10 mouse cellular contexts compared by ENCODE assay signal in the genomic region with DNA sequence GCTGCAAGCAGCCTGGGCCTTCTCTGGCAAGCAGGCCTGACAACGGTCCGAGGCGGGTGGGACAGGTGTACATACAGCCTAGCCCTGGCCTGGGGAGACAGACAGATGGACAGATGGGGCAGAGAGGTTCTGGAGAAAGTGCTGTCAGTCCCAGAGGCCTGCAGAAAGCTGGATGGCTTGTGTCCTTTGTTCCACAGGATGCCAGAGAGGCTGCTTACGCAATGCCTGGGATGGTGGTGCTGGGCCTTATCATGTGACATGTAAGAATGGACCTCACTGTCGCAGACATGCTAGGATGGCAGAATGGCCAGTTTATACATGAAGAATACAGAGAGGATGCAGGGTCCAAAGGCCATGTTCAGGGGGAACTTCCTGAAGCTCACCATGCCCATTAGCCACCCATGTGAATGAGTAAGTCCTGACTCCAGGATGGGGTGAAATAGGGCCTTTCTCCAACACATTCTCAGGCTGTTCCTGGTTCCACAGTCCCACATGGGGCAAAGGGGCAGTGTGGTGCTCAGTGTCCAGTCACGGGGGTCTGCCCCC. TPM values are rescaled to one million over a fixed set of nuclear protein-coding genes. Genes with fewer than 3 reads are reported as not detected.
A peak's percentile ranks its signal among the peaks of the same experiment; 100 is the strongest.
DNase-seq lines count a peak whose midpoint lies in the region; ATAC-seq lines count a peak whose summit lies in the region.
"Had no signal": no experiment of that assay in that cellular context is flagged by ENCODE, and none has a peak within 500 bp of the region (broad histone marks: within the 10 kb centered on the region; RNA-seq: fewer than 3 reads in every experiment).

No protein-coding gene starts in this region.

- H3K27me3 ChIP-seq in neural tube, embryonic 13.5 days: no peaks in the 10 kb centered on the region
- H3K27me3 ChIP-seq: megakaryocyte, embryonic 14.5 days had no signal

- WGBS in neural tube, embryonic 13.5 days: 74% methylated on average over 6 of the region's 6 CpGs

- peaks cover 70% of the 10 kb centered on the region for H3K4me1 ChIP-seq in neural tube, embryonic 13.5 days (replicated peaks)

- no peaks in the 10 kb centered on the region for H3K9me3 ChIP-seq in neural tube, embryonic 13.5 days
- H3K9me3 ChIP-seq: megakaryocyte, embryonic 14.5 days had no signal

- peak overlapping the region; percentile 71 for H3K27ac ChIP-seq in neural tube, embryonic 13.5 days (replicated peaks)

- H3K4me3 ChIP-seq in neural tube, embryonic 13.5 days: no peak overlapping the region

- no peak overlapping the region for H3K4me2 ChIP-seq in neural tube, embryonic 13.5 days

- DNase-seq in gastrocnemius, adult 18-20 months (ENCODE audit: low spot score): peak; percentile 34
- no peak for DNase-seq in gastrocnemius, postnatal 25 days
- DNase-seq in layer of hippocampus, adult 9-11 months: peak; percentile 74
- DNase-seq in layer of hippocampus, postnatal 25 days (ENCODE audit: extremely low spot score in 1 of 2, low spot score in 1 of 2): no peak
- peak; percentile 51 for DNase-seq in kidney, postnatal 14 days
- DNase-seq in frontal cortex, postnatal 36 days (ENCODE audit: low spot score in 2 of 2): no peak
- DNase-seq in lung, postnatal 10 days: no peak

- peak overlapping the region; percentile 60 for H3K9ac ChIP-seq in neural tube, embryonic 13.5 days

- H3K36me3 ChIP-seq in neural tube, embryonic 13.5 days: peaks cover 12% of the 10 kb centered on the region; the same call in 1 of the 2 replicates

- 0 out of 2 replicates have a peak, but pooled peaks have one; percentile 11 for ATAC-seq in neural tube, embryonic 13.5 days (ENCODE audit: low read depth)

RNA-seq across cellular contexts. Expression of a gene that starts 4.9 kb away (rescaled TPM):
- total RNA-seq in gastrocnemius, adult 18-20 months (2021): 1 to 10 TPM; 2.7 to 2.8 TPM
- total RNA-seq in gastrocnemius, postnatal 25 days (2021): 1 to 10 TPM; 2.4 to 3.4 TPM
- 10 to 100 TPM; 16.6 to 17.1 TPM for total RNA-seq in layer of hippocampus, postnatal 25 days (2021)
- 11.8 and 12.9 TPM in 2 replicates for polyA plus RNA-seq in neural tube, embryonic 13.5 days (2015; fragmentation: Nextera tagmentation; extraction: Ambion mirVana)

RNA-seq across cellular contexts. Expression of a gene that starts 51.5 kb away (rescaled TPM):
- 1 to 10 TPM; 1.3 to 2.7 TPM for total RNA-seq in gastrocnemius, adult 18-20 months (2021)
- 1 to 10 TPM; 2.2 to 3.8 TPM for total RNA-seq in gastrocnemius, postnatal 25 days (2021)
- total RNA-seq in layer of hippocampus, postnatal 25 days (2021): 1 to 10 TPM; 2.1 to 3.6 TPM
- 1.3 and 1.4 TPM in 2 replicates for polyA plus RNA-seq in neural tube, embryonic 13.5 days (2015; fragmentation: Nextera tagmentation; extraction: Ambion mirVana)
- total RNA-seq: common myeloid progenitor, adult 5-6 weeks had no signal

Comparison
In these comparisons a context has a peak if more than half of its experiments do, and no peak if none do; other contexts are left out.
1. DNase-seq: peak in gastrocnemius, adult 18-20 months (single experiment), layer of hippocampus, adult 9-11 months (single experiment) and kidney, postnatal 14 days (single experiment); none in gastrocnemius, postnatal 25 days (single experiment), layer of hippocampus, postnatal 25 days (0 of 2), frontal cortex, postnatal 36 days (0 of 2) and lung, postnatal 10 days (single experiment).
2. RNA of a gene that starts 4.9 kb away (total RNA-seq): 16.6 to 17.1 TPM in layer of hippocampus, postnatal 25 days; 2.4 to 3.4 TPM in gastrocnemius, postnatal 25 days and 2.7 to 2.8 TPM in gastrocnemius, adult 18-20 months; every median in the first group is over 4 times any median in the second.